Mouse (Mus musculus) lung, adult 2 months (tissue): ENCODE results near the gene Clec4a3.

Source experiments
- CTCF ChIP-seq: fragments of 200-500 bp; IDR thresholded peaks from 2 replicates; pipeline ENCODE4 v1.5.1; 2011; ENCODE audit warnings: mild to moderate bottlenecking, low read length, control low read depth; ENCODE audit not compliant: insufficient read depth
- POLR2A ChIP-seq: fragments of 200-500 bp; IDR thresholded peaks from 2 replicates; pipeline ENCODE4 v1.6.1; 2011; ENCODE audit warnings: low read depth, mild to moderate bottlenecking, control low read depth, low read length, borderline replicate concordance; ENCODE audit errors: extremely low read depth

DNA sequence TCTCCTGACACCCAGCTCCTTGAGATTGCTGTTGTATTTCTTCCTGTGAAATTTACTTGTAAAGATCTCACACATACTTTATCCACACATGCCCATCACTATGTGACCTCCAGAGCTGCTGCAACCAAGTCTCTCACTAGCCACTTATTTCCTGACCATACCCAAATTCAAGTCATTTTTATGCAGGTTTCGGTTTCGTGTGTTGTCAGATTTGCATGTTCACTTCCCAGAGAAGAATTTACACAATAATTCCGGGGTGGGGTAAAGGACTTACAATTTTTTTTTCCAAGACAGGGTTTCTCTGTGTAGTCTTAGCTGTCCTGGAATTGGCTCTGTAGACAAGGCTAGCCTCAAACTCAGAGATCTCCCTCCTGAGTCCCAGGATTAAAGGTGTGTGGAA, 17.5 kb upstream of the Clec4a3 start:
- TF ChIP-seq POLR2A (no peak), CTCF (no peak)
